Mouse (Mus musculus) kidney, postnatal 10 days (tissue): ENCODE results near the gene Zbtb8a.
A peak's percentile ranks its signal among the peaks of the same experiment; 100 is the strongest.

ENCODE experiments used
- DNase-seq: peaks from one replicate; pipeline ENCODE4 v3.0.0; 2021; ENCODE audit warnings: mixed read lengths

The Zbtb8a gene

DNA sequence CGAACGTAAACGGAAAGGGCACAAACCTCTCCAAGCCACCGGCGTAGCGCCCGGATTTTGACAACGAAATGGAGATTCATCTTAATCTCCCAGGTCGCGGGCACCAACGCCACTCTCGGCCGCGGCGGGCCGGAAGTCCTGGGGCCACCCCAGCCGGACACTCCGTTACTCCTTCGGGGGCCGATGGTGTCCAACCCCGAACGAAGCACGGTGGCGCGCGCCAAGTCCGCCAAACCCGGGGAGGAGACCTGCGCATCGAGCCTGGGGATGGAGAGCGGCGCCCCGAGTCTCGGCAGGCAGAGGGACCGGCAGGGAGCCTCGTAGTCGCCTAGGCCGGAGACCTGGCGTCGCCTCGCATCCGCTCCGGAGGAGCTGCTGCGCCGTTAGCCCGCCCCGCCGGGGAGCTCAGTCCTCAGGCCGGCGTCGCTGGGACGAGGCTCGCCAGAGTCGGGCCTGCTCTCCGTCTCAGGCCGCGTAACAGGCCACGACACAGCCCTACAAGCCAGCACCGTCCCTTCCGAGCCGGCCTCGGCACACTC, 43.2 kb downstream of the Zbtb8a start:
- DNase-seq = no peak

DNA sequence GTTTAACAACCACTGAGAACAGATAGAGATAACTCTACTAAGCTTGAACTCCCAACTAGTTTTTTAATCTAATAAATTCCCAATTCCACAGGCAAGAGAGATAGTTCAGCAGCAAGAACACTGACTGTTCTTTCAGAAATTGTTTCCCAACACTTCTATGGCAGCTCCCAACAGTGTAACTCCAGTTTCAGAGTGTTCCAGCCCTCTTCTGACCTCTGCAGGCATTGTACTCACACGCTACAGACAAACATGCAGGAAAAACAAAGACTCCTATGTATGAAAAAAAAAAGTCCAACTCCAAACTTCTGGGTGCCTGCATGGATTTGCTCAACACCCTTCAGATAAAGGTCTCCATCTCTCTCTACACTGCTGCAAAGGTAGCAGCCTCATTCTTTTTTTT, 45.1 kb downstream of the Zbtb8a start:
- no peak for DNase-seq

DNA sequence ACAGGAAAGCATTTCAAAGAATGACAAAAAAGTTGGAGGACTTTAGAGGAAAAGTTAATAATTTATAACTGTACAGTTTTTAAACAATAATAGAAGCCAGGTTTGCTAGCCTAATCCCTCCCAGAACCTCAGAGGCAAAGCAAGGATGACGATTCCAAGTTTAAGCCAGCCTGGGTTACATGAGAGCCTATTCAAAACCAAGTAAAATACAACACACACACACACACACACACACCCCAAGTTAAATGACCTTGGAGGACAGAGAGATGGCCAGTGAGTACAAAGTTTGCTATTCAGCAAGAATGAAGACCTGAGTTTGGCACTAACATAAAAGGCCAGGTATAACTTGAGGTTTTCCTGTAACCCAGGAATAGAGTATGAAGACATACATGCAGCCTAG, 51.7 kb downstream of the Zbtb8a start:
- no peak for DNase-seq

DNA sequence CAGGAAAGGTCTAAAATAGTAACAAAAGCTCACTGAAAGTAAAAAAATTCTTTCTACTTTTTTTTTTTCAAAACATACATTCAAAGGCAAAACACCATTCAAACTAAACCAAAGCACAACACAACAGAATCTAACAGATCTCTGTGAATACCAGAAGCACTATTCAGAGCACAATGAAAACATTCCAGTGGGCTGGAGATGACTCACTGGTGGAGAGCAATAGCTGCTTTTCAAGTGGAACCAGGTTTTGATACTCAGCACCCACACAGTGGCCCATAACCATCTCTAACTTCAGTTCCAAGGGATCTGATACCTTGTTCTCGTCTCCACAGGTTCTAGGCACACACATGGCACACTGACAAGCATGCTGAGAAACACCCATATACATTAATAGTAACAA, 53.2 kb downstream of the Zbtb8a start:
- no peak for DNase-seq

DNA sequence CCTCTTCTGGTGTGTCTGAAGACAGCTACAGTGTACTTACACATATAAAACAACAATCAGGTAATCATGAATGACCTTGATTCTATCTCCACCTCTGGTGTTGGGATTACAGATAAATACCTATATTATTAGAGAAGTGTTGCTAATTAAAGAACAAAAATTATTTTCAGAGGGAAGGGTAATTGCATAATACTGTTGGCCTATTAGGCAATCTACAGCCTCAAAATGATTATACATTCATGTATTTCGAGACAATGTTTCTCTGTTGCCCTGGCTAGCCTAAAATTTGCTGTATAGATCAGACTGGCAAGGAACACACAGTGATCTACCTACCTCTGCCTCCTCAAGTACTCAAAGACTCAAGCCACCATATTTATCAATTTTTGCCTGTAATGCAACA, 54.4 kb downstream of the Zbtb8a start:
- no peak for DNase-seq

DNA sequence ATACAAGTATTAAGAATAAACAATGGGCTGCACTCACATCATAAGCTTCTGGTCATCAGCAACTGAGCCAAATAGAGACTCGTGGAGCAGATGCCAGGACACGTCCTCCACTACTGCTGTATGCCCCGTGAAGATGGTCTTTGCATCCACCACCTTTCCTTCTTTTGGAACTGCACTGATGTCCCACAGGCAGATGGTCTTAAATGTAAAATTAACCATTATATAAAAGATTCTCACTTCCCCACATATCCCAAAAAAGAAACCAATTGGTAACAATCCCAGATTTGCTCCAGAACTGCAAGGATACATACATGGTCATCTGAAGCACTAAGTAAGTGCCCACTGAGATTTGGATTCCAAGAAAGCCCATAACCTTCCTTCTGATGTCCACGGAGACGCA, 55.9 kb downstream of the Zbtb8a start:
- no peak for DNase-seq

DNA sequence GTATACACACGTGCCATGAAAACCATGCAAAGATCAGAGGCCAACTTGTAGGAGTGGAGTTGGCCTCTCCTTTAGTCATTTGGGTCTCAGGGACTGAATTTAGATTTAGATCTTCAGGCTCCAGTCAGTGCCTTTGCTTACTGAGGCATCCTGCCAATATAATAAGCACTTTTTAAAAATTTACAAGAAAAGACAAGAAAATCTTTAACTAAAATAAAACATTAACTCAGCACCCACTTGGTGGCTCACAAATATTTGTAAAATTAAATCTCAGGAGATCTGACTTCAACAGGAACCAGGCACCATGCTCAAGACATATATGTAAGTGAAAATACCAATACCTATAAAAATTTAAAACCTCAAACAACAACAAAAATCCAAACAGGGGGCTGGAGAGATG, 57.0 kb downstream of the Zbtb8a start:
- DNase-seq = no peak

DNA sequence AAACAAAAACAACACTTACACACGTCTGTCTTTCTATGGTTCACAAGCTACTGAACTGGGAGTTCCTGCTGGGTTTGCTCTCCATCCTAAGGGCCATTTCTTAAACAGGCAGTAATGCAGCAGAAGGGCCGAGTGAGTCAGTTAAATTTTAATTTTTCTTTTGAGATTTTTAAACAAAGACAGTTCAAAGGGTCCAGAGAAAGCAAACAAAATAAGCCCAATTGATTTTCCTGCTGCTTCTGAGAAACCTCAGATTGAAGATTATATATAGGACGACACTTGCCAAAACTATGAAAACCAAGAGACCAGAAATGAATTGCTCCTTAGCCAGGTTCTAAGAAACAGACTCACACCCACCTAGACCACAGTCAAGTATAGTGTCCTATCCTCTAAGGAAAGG, 64.0 kb downstream of the Zbtb8a start:
- no peak for DNase-seq

DNA sequence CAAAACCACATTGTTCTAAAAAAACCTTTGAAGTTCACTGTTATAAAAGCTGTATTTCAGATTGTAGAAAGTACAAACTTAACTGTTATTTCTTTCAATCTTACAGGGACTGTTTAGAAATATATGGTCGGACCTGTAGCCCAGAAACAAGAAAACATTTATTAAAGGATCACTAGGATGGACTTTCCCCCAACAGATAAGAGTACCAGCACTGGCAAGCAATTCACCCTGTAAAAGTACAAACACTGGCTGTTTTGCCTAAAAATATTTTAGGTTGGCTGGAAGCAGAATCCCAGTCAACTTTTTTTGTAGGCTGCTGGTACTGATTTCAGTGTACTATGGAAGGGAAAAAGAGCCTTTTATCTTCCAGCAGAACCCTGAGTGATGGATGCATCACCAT, 70.0 kb downstream of the Zbtb8a start:
- no peak for DNase-seq

DNA sequence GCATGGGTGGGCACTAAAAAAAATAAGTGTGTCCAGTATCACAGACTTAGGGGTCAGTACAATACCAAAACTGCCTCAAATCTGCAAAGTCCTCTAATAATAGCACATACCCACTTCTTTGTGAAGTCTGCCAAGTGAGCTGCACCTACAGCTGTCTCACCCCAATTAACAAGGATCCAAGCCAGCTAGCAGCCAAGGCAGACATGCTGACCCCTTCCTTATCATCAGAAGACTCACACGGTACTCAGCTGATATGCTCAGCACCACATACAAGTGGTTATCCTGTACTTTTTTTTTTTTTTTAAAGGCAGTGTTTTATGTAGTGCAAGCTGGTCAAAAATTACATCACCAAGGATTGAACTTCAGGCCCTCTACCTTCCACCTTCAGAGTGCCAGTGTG, 73.6 kb downstream of the Zbtb8a start:
- DNase-seq = no peak

DNA sequence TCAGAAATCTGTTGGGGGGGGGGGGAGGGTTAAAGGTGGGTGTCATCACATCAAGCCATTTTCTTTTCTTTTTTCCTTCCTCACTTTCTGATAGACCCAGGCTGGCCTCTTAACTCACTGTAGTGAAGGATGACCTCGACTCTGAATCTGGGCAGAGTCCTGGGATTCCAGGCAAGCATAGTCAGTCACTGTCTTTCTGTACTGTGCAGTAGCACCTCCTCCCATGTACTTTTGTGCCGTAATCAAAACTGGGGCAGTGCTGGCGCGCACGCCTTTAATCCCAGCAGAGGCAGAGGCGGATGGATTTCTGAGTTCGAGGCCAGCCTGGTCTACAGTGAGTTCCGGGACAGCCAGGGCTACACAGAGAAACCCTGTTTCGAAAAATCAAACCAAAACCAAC, 74.1 kb downstream of the Zbtb8a start:
- DNase-seq = peak; percentile 13
